Mouse (Mus musculus): ENCODE data around the gene Ankrd35. TPM values are rescaled to one million over a fixed set of nuclear protein-coding genes. Genes with fewer than 3 reads are reported as not detected.

Gene Ankrd35
- polyA plus RNA-seq (2014; fragmentation: Nextera tagmentation; extraction: Ambion mirVana): 0.57 and 0.84 TPM in 2 replicates

GRCm38 (mm10) chr3:96669727-96670468, at the start of gene Ankrd35:
Gene Ankrd35, plus strand, starts transcription at chr3:96670131.
- peaks cover 7% of the 10 kb centered on the region for H3K27me3 ChIP-seq (ENCODE audit: control insufficient read depth, insufficient read depth, low read length)
- H3K4me2 ChIP-seq (ENCODE audit: low read length): peak within 1 kb of the TSS; percentile 68
- peak within 1 kb of the TSS; percentile 36; the same call in 1 of the 2 replicates for H3K9ac ChIP-seq (replicated peaks; ENCODE audit: low read length)
- H3K27ac ChIP-seq (replicated peaks; ENCODE audit: low read depth, low read length): no peak within 1 kb of the TSS
- H3K4me3 ChIP-seq (replicated peaks; ENCODE audit: low read depth, low read length): peak within 1 kb of the TSS; percentile 38
- ATAC-seq (ENCODE audit: low FRiP score, low TSS enrichment) (peak; percentile 80), DNase-seq (peak; percentile 79)
- H3K36me3 ChIP-seq (ENCODE audit: control insufficient read depth, insufficient read depth, low read length): no peaks in the 10 kb centered on the region
- 5% methylated on average over 35 of the region's 35 CpGs for WGBS
- 0 out of 2 replicates have a peak, but pooled peaks cover 7% of the 10 kb centered on the region for H3K4me1 ChIP-seq (ENCODE audit: control insufficient read depth, insufficient read depth, low read length)
- no peaks in the 10 kb centered on the region for H3K9me3 ChIP-seq (ENCODE audit: control insufficient read depth, low read length)

- Histone ChIP-seq H3K36me3 (ENCODE audit: control insufficient read depth, insufficient read depth, low read length) (peaks cover 66% of the 10 kb centered on the region), H3K27me3 (ENCODE audit: control insufficient read depth, insufficient read depth, low read length) (no peaks in the 10 kb centered on the region)
- WGBS: 96% methylated on average over 4 of the region's 4 CpGs
Measured at GRCm38 (mm10) chr3:96623201-96623600, 46.7 kb upstream of the Ankrd35 start.

GRCm38 (mm10) chr3:96629729-96630600, 40.0 kb upstream of the Ankrd35 start, which contains the start of gene Rbm8a:
Gene Rbm8a, plus strand, starts transcription at chr3:96629933.
- Histone ChIP-seq H3K4me2 (ENCODE audit: low read length) (peak within 1 kb of the TSS; percentile 79), H3K36me3 (ENCODE audit: control insufficient read depth, insufficient read depth, low read length) (peaks cover 39% of the 10 kb centered on the region), H3K9me3 (ENCODE audit: control insufficient read depth, low read length) (no peaks in the 10 kb centered on the region), H3K4me3 (replicated peaks; ENCODE audit: low read depth, low read length) (peak within 1 kb of the TSS; percentile 72), H3K27me3 (ENCODE audit: control insufficient read depth, insufficient read depth, low read length) (no peaks in the 10 kb centered on the region), H3K9ac (replicated peaks; ENCODE audit: low read length) (peak within 1 kb of the TSS; percentile 59), H3K27ac (replicated peaks; ENCODE audit: low read depth, low read length) (peak within 1 kb of the TSS; percentile 75), H3K4me1 (ENCODE audit: control insufficient read depth, insufficient read depth, low read length) (peaks cover 16% of the 10 kb centered on the region; the same call in 1 of the 2 replicates)
- WGBS: under 1% methylated on average over 48 of the region's 48 CpGs
- ATAC-seq (ENCODE audit: low FRiP score, low TSS enrichment): peak; percentile 93
- DNase-seq: peak; percentile 100

More at GRCm38 (mm10) chr3:96623201-96623600, 46.7 kb upstream of the Ankrd35 start:
- DNase-seq (no peak), ATAC-seq (ENCODE audit: low FRiP score, low TSS enrichment) (no peak)
- no peak overlapping the region for H3K4me2 ChIP-seq (ENCODE audit: low read length)
- no peak overlapping the region for H3K27ac ChIP-seq (replicated peaks; ENCODE audit: low read depth, low read length)
- no peak overlapping the region for H3K4me3 ChIP-seq (replicated peaks; ENCODE audit: low read depth, low read length)
- H3K4me1 ChIP-seq (ENCODE audit: control insufficient read depth, insufficient read depth, low read length): no peaks in the 10 kb centered on the region
- H3K9me3 ChIP-seq (ENCODE audit: control insufficient read depth, low read length): no peaks in the 10 kb centered on the region
- no peak overlapping the region for H3K9ac ChIP-seq (replicated peaks; ENCODE audit: low read length)

- H3K4me2 ChIP-seq (ENCODE audit: low read length): no peak overlapping the region
- H3K9ac ChIP-seq (replicated peaks; ENCODE audit: low read length): no peak overlapping the region
- peaks cover 26% of the 10 kb centered on the region for H3K36me3 ChIP-seq (ENCODE audit: control insufficient read depth, insufficient read depth, low read length)
- no peak overlapping the region for H3K27ac ChIP-seq (replicated peaks; ENCODE audit: low read depth, low read length)
- no peaks in the 10 kb centered on the region for H3K27me3 ChIP-seq (ENCODE audit: control insufficient read depth, insufficient read depth, low read length)
- no peak overlapping the region for H3K4me3 ChIP-seq (replicated peaks; ENCODE audit: low read depth, low read length)
- no peak for DNase-seq
- ATAC-seq (ENCODE audit: low FRiP score, low TSS enrichment): no peak
- no peaks in the 10 kb centered on the region for H3K9me3 ChIP-seq (ENCODE audit: control insufficient read depth, low read length)
- H3K4me1 ChIP-seq (ENCODE audit: control insufficient read depth, insufficient read depth, low read length): peaks cover 23% of the 10 kb centered on the region
Measured at GRCm38 (mm10) chr3:96632058-96632457, 37.9 kb upstream of the Ankrd35 start.

GRCm38 (mm10) chr3:96634015-96634414, 35.9 kb upstream of the Ankrd35 start:
- Histone ChIP-seq H3K4me2 (ENCODE audit: low read length) (no peak overlapping the region), H3K27ac (replicated peaks; ENCODE audit: low read depth, low read length) (no peak overlapping the region), H3K4me1 (ENCODE audit: control insufficient read depth, insufficient read depth, low read length) (peaks cover 23% of the 10 kb centered on the region), H3K36me3 (ENCODE audit: control insufficient read depth, insufficient read depth, low read length) (peaks cover 35% of the 10 kb centered on the region), H3K4me3 (replicated peaks; ENCODE audit: low read depth, low read length) (no peak overlapping the region), H3K27me3 (ENCODE audit: control insufficient read depth, insufficient read depth, low read length) (no peaks in the 10 kb centered on the region), H3K9ac (replicated peaks; ENCODE audit: low read length) (no peak overlapping the region), H3K9me3 (ENCODE audit: control insufficient read depth, low read length) (no peaks in the 10 kb centered on the region)
- 79% methylated on average over 1 of the region's 1 CpGs for WGBS
- ATAC-seq (ENCODE audit: low FRiP score, low TSS enrichment): no peak
- DNase-seq: no peak

GRCm38 (mm10) chr3:96634928-96635879, 34.7 kb upstream of the Ankrd35 start, which contains the start of the genes Pex11b and Gm42957:
Gene Pex11b, plus strand, starts transcription at chr3:96635376.
Gene Gm42957, plus strand, starts transcription at chr3:96635474.
- WGBS: 2% methylated on average over 60 of the region's 60 CpGs

GRCm38 (mm10) chr3:96635906-96636305, 34.0 kb upstream of the Ankrd35 start:
- H3K4me1 ChIP-seq (ENCODE audit: control insufficient read depth, insufficient read depth, low read length): peaks cover 14% of the 10 kb centered on the region
- no peaks in the 10 kb centered on the region for H3K27me3 ChIP-seq (ENCODE audit: control insufficient read depth, insufficient read depth, low read length)
- peak overlapping the region; percentile 85 for H3K4me3 ChIP-seq (replicated peaks; ENCODE audit: low read depth, low read length)
- peak overlapping the region; percentile 97 for H3K9ac ChIP-seq (replicated peaks; ENCODE audit: low read length)
- WGBS: 11% methylated on average over 15 of the region's 15 CpGs
- ATAC-seq (ENCODE audit: low FRiP score, low TSS enrichment) (no peak), DNase-seq (no peak)
- no peaks in the 10 kb centered on the region for H3K9me3 ChIP-seq (ENCODE audit: control insufficient read depth, low read length)
- peaks cover 46% of the 10 kb centered on the region for H3K36me3 ChIP-seq (ENCODE audit: control insufficient read depth, insufficient read depth, low read length)
- H3K4me2 ChIP-seq (ENCODE audit: low read length): peak overlapping the region; percentile 79
- peak overlapping the region; percentile 89 for H3K27ac ChIP-seq (replicated peaks; ENCODE audit: low read depth, low read length)

More at GRCm38 (mm10) chr3:96634928-96635879, 34.7 kb upstream of the Ankrd35 start, which contains the start of the genes Pex11b and Gm42957:
- H3K4me1 ChIP-seq (ENCODE audit: control insufficient read depth, insufficient read depth, low read length): peaks cover 19% of the 10 kb centered on the region
- no peaks in the 10 kb centered on the region for H3K27me3 ChIP-seq (ENCODE audit: control insufficient read depth, insufficient read depth, low read length)
- H3K36me3 ChIP-seq (ENCODE audit: control insufficient read depth, insufficient read depth, low read length): peaks cover 44% of the 10 kb centered on the region
- ATAC-seq (ENCODE audit: low FRiP score, low TSS enrichment) (peak; percentile 86), DNase-seq (peak; percentile 88)
- peak within 1 kb of the TSS; percentile 97 for H3K9ac ChIP-seq (replicated peaks; ENCODE audit: low read length)
- H3K4me3 ChIP-seq (replicated peaks; ENCODE audit: low read depth, low read length): peak within 1 kb of the TSS; percentile 85
- peak within 1 kb of the TSS; percentile 79 for H3K4me2 ChIP-seq (ENCODE audit: low read length)
- peak within 1 kb of the TSS; percentile 89 for H3K27ac ChIP-seq (replicated peaks; ENCODE audit: low read depth, low read length)
- no peaks in the 10 kb centered on the region for H3K9me3 ChIP-seq (ENCODE audit: control insufficient read depth, low read length)
